Mouse (Mus musculus) heart, embryonic 16.5 days (tissue): ENCODE results near the gene Tcl1b5. TPM values are rescaled to one million over a fixed set of nuclear protein-coding genes. Genes with fewer than 3 reads are reported as not detected.

Experiments
- ATAC-seq: fragments of 200-750 bp; cut with Nextera tagmentation; replicated peaks from 2 replicates; pipeline ENCODE4 v1.8.0; 2017; ENCODE audit warnings: moderate number of reproducible peaks; ENCODE audit not compliant: insufficient read depth, low FRiP score; ENCODE audit errors: extremely low read depth
- H3K27ac ChIP-seq: fragments of 300-500 bp; sonication (generic); 2 replicates; pipeline ENCODE4 v1.5.1; 2014; ENCODE audit warnings: mild to moderate bottlenecking, low read length, control low read depth, moderate library complexity
- H3K27me3 ChIP-seq: fragments of 300-500 bp; sonication (generic); 2 replicates; pipeline ENCODE4 v1.6.1; 2014; ENCODE audit warnings: low read length, mixed read lengths; ENCODE audit not compliant: control insufficient read depth, insufficient read depth
- H3K36me3 ChIP-seq: fragments of 300-500 bp; sonication (generic); 2 replicates; pipeline ENCODE4 v1.6.1; 2014; ENCODE audit not compliant: control insufficient read depth, insufficient read depth
- H3K4me1 ChIP-seq: fragments of 300-500 bp; sonication (generic); 2 replicates; pipeline ENCODE4 v1.6.1; 2014; ENCODE audit warnings: low read length, mixed read lengths; ENCODE audit not compliant: control insufficient read depth, insufficient read depth
- H3K4me2 ChIP-seq: fragments of 300-500 bp; sonication (generic); 2 replicates; pipeline ENCODE4 v1.6.1; 2014; ENCODE audit warnings: low read depth, mild to moderate bottlenecking, control low read depth, low read length
- H3K4me3 ChIP-seq: fragments of 300-500 bp; sonication (generic); 2 replicates; pipeline ENCODE4 v1.5.1; 2014; ENCODE audit warnings: mild to moderate bottlenecking, control low read depth, low read length
- H3K9ac ChIP-seq: fragments of 300-500 bp; sonication (generic); 2 replicates; pipeline ENCODE4 v1.6.1; 2014; ENCODE audit warnings: low read length, control low read depth
- H3K9me3 ChIP-seq: fragments of 300-500 bp; sonication (generic); replicated peaks from 2 replicates; pipeline ENCODE4 v1.6.1; 2016; ENCODE audit warnings: low read length; ENCODE audit not compliant: control insufficient read depth
- WGBS: fragments of 180-500 bp; shearing (Covaris S2); extraction: QIAGEN DNeasy Blood & Tissue Kit; methylation state at CpG from one replicate; pipeline ENCODE4 v1.1.7; 2014; 5-methylcytosine and 5-hydroxymethylcytosine counted together
- polyA plus RNA-seq: library from polyadenylated mRNA; unstranded; fragments of >200 nt; fragmentation: Nextera tagmentation; extraction: Ambion mirVana; gene quantifications from 2 replicates; pipeline ENCODE4 v1.2.1, GENCODE M21; 2015

The Tcl1b5 gene
- polyA plus RNA-seq, 1 experiment from 2014 or later, result not detected

- Histone ChIP-seq H3K4me2 (no peak overlapping the region), H3K27ac (no peak overlapping the region), H3K4me1 (no peaks in the 10 kb centered on the region), H3K9me3 (no peaks in the 10 kb centered on the region), H3K9ac (no peak overlapping the region), H3K27me3 (no peaks in the 10 kb centered on the region), H3K36me3 (no peaks in the 10 kb centered on the region), H3K4me3 (no peak overlapping the region)
- no peak for ATAC-seq
- 58% methylated on average over 16 of the region's 16 CpGs for WGBS
Observed at GRCm38 (mm10) chr12:105224621-105225320, 48.6 kb downstream of the Tcl1b5 start.

Other genes with a start within 250 kb of the Tcl1b5 start
- gene Syne3, start 166.5 kb upstream of the Tcl1b5 start, polyA plus RNA-seq, result 1.9 and 2.0 TPM in 2 replicates
- gene Glrx5, start 143.7 kb upstream of the Tcl1b5 start, polyA plus RNA-seq, result 170 and 173 TPM in 2 replicates
- gene Tcl1b2, start 30.3 kb upstream of the Tcl1b5 start, polyA plus RNA-seq, result not detected in 2 replicates
- not detected in 2 replicates for gene Tcl1b1, start 16.7 kb upstream of the Tcl1b5 start, polyA plus RNA-seq
- gene Tcl1b3, start 14.7 kb downstream of the Tcl1b5 start, polyA plus RNA-seq, result not detected in 2 replicates
- not detected in 2 replicates for gene Tcl1b4, start 25.6 kb downstream of the Tcl1b5 start, polyA plus RNA-seq
- gene Tcl1, start 46.4 kb downstream of the Tcl1b5 start, polyA plus RNA-seq, result not detected in 2 replicates
- gene Tunar, start 157.5 kb downstream of the Tcl1b5 start, polyA plus RNA-seq, result not detected in 2 replicates